Mouse (Mus musculus) adrenal gland, postnatal 14 days (tissue): ENCODE data around the gene Lcn5. TPM values are rescaled to one million over a fixed set of nuclear protein-coding genes. Genes with fewer than 3 reads are reported as not detected.
"Not testable (repeated sequence)": the region's sequence is repeated elsewhere in the genome, so short reads cannot be mapped to it uniquely, and the experiment has no call there.

Experiments used
- DNase-seq: peaks from one replicate; pipeline ENCODE4 v3.0.0; 2021; ENCODE audit warnings: mixed read lengths
- total RNA-seq: library from RNA; stranded (reverse); gene quantifications from 2 replicates; pipeline ENCODE4 v1.2.3, GENCODE M21; 2021

Gene Lcn5
- total RNA-seq, 1 experiment from 2014 or later = not detected

- no peak for DNase-seq
Measured at GRCm38 (mm10) chr2:25679559-25679958, 21.8 kb downstream of the Lcn5 start.

- no peak for DNase-seq
Measured at GRCm38 (mm10) chr2:25682426-25682825, 24.7 kb downstream of the Lcn5 start, which contains the start of gene Lcn10. Gene Lcn10, plus strand, starts transcription at chr2:25682726.

GRCm38 (mm10) chr2:25686941-25687340 is 29.2 kb downstream of the Lcn5 start:
- DNase-seq = no peak

- DNase-seq = peak; percentile 79
Measured at GRCm38 (mm10) chr2:25694605-25695004, 36.9 kb downstream of the Lcn5 start.

GRCm38 (mm10) chr2:25696951-25697350 is 39.2 kb downstream of the Lcn5 start:
- peak; percentile 52 for DNase-seq

- no peak for DNase-seq
Measured at GRCm38 (mm10) chr2:25698696-25699095, 40.9 kb downstream of the Lcn5 start.

- not testable (repeated sequence) for DNase-seq
Measured at GRCm38 (mm10) chr2:25699743-25700142, 42.0 kb downstream of the Lcn5 start, which contains the start of gene Obp2a. Gene Obp2a, plus strand, starts transcription at chr2:25700043.

GRCm38 (mm10) chr2:25701001-25701400 is 43.2 kb downstream of the Lcn5 start:
- DNase-seq = no peak

- peak; percentile 33 for DNase-seq
Measured at GRCm38 (mm10) chr2:25703706-25704105, 46.0 kb downstream of the Lcn5 start.

GRCm38 (mm10) chr2:25706643-25707481 is 49.1 kb downstream of the Lcn5 start, which contains the start of gene Bmyc:
Gene Bmyc, plus strand, starts transcription at chr2:25706739.
- DNase-seq = peak; percentile 90

- peak; percentile 72 for DNase-seq
Measured at GRCm38 (mm10) chr2:25708121-25708520, 50.4 kb downstream of the Lcn5 start.

GRCm38 (mm10) chr2:25709056-25709455 is 51.3 kb downstream of the Lcn5 start:
- DNase-seq = not testable (repeated sequence)

- DNase-seq = not testable (repeated sequence)
Measured at GRCm38 (mm10) chr2:25709791-25710190, 52.0 kb downstream of the Lcn5 start.

Other genes starting within 250 kb of the Lcn5 start
- 4.7 TPM in 1 of 2 replicates, not detected in the other for gene Fut7, start 234.7 kb upstream of the Lcn5 start, total RNA-seq
- gene Abca2, start 229.2 kb upstream of the Lcn5 start, total RNA-seq = 29.3 and 30.1 TPM in 2 replicates
- 0.74 and 1.0 TPM in 2 replicates for gene Clic3, start 201.1 kb upstream of the Lcn5 start, total RNA-seq
- gene Paxx, start 196.9 kb upstream of the Lcn5 start, total RNA-seq = 36.2 and 42.6 TPM in 2 replicates
- gene Ptgds, start 187.9 kb upstream of the Lcn5 start, total RNA-seq = 8.7 and 9.9 TPM in 2 replicates
- not detected in 2 replicates for gene Lcn12, start 164.0 kb upstream of the Lcn5 start, total RNA-seq
- gene Fbxw5, start 157.2 kb upstream of the Lcn5 start, total RNA-seq = 79.3 and 81.4 TPM in 2 replicates
- gene C8g, start 156.2 kb upstream of the Lcn5 start, total RNA-seq = 4.4 and 36.5 TPM in 2 replicates
- gene Traf2, start 111.0 kb upstream of the Lcn5 start, total RNA-seq = 21.8 and 24.4 TPM in 2 replicates
- 312 and 335 TPM in 2 replicates for gene Edf1, start 100.1 kb upstream of the Lcn5 start, total RNA-seq
- gene Mamdc4, start 83.1 kb upstream of the Lcn5 start, total RNA-seq = 4.7 and 5.0 TPM in 2 replicates
- 56.6 and 58.1 TPM in 2 replicates for gene Phpt1, start 82.7 kb upstream of the Lcn5 start, total RNA-seq
- gene Ajm1, start 76.2 kb upstream of the Lcn5 start, total RNA-seq = 2.1 and 3.0 TPM in 2 replicates
- 72.7 and 87.8 TPM in 2 replicates for gene Rabl6, start 49.4 kb upstream of the Lcn5 start, total RNA-seq
- not detected in 2 replicates for gene Ccdc183, start 40.3 kb upstream of the Lcn5 start, total RNA-seq
- 30.5 and 33.1 TPM in 2 replicates for gene Tmem141, start 35.9 kb upstream of the Lcn5 start, total RNA-seq
- gene Fcna, start 29.9 kb upstream of the Lcn5 start, total RNA-seq = 7.0 and 9.7 TPM in 2 replicates
- gene Lcn8, start 4.8 kb upstream of the Lcn5 start, total RNA-seq = not detected in 2 replicates
- not detected in 2 replicates for gene Lcn6, start 18.8 kb downstream of the Lcn5 start, total RNA-seq
- not detected in 2 replicates for gene Lcn10, start 24.8 kb downstream of the Lcn5 start, total RNA-seq
- 4.7 and 4.8 TPM in 2 replicates for gene Obp2a, start 42.1 kb downstream of the Lcn5 start, total RNA-seq
- 40.2 and 49.1 TPM in 2 replicates for gene Bmyc, start 48.8 kb downstream of the Lcn5 start, total RNA-seq
- not detected in 2 replicates for gene Obp2b, start 79.1 kb downstream of the Lcn5 start, total RNA-seq
- not detected in 2 replicates for gene Lcn3, start 107.6 kb downstream of the Lcn5 start, total RNA-seq
- gene Lcn11, start 119.1 kb downstream of the Lcn5 start, total RNA-seq = not detected in 2 replicates
- gene Gm13539, start 124.3 kb downstream of the Lcn5 start, total RNA-seq = not detected in 2 replicates
- gene Glt6d1, start 157.9 kb downstream of the Lcn5 start, total RNA-seq = not detected in 2 replicates
- gene Lcn9, start 165.2 kb downstream of the Lcn5 start, total RNA-seq = not detected in 2 replicates
- gene Sohlh1, start 189.3 kb downstream of the Lcn5 start, total RNA-seq = not detected in 2 replicates
- 4.9 and 6.4 TPM in 2 replicates for gene Kcnt1, start 205.8 kb downstream of the Lcn5 start, total RNA-seq